Mouse (Mus musculus) neural tube, embryonic 14.5 days (tissue): ENCODE data around the gene Mrpl28. TPM values are rescaled to one million over a fixed set of nuclear protein-coding genes. Genes with fewer than 3 reads are reported as not detected.
"Not testable (repeated sequence)": the region's sequence is repeated elsewhere in the genome, so short reads cannot be mapped to it uniquely, and the experiment has no call there.

Source experiments
- ATAC-seq: fragments of 200-750 bp; cut with Nextera tagmentation; 2 replicates; pipeline ENCODE4 v1.8.0; 2017; ENCODE audit warnings: low read depth, mild to moderate bottlenecking, moderate TSS enrichment, moderate library complexity
- H3K27ac ChIP-seq: fragments of 300-500 bp; sonication (generic); 2 replicates; pipeline ENCODE4 v1.5.1; 2014; ENCODE audit warnings: low read depth, mild to moderate bottlenecking, control low read depth, low read length, moderate library complexity, mixed read lengths
- H3K27me3 ChIP-seq: fragments of 300-500 bp; sonication (generic); 2 replicates; pipeline ENCODE4 v1.6.1; 2014; ENCODE audit warnings: low read length; ENCODE audit not compliant: control insufficient read depth, insufficient read depth
- H3K36me3 ChIP-seq: fragments of 300-500 bp; sonication (generic); 2 replicates; pipeline ENCODE4 v1.6.1; 2014; ENCODE audit warnings: low read length, mixed read lengths; ENCODE audit not compliant: control insufficient read depth, insufficient read depth
- H3K4me1 ChIP-seq: fragments of 300-500 bp; sonication (generic); 2 replicates; pipeline ENCODE4 v1.6.1; 2014; ENCODE audit warnings: low read length; ENCODE audit not compliant: control insufficient read depth, insufficient read depth
- H3K4me2 ChIP-seq: fragments of 300-500 bp; sonication (generic); 2 replicates; pipeline ENCODE4 v1.6.1; 2014; ENCODE audit warnings: mild to moderate bottlenecking, low read depth, low read length, control low read depth
- H3K4me3 ChIP-seq: fragments of 300-500 bp; sonication (generic); 2 replicates; pipeline ENCODE4 v1.5.1; 2014; ENCODE audit warnings: low read depth, low read length, control low read depth, mixed read lengths
- H3K9ac ChIP-seq: fragments of 300-500 bp; sonication (generic); replicated peaks from 2 replicates; pipeline ENCODE4 v1.6.1; 2014; ENCODE audit warnings: low read depth, mild to moderate bottlenecking, control low read depth, low read length, mixed read lengths
- H3K9me3 ChIP-seq: fragments of 300-500 bp; sonication (generic); 2 replicates; pipeline ENCODE4 v1.6.1; 2016; ENCODE audit warnings: low read length; ENCODE audit not compliant: control insufficient read depth
- WGBS: fragments of 180-500 bp; shearing (Covaris S2); extraction: QIAGEN DNeasy Blood & Tissue Kit; methylation state at CpG from one replicate; pipeline ENCODE4 v1.1.7; 2014; 5-methylcytosine and 5-hydroxymethylcytosine counted together
- polyA plus RNA-seq: library from polyadenylated mRNA; unstranded; fragments of >200 nt; fragmentation: Nextera tagmentation; extraction: Ambion mirVana; gene quantifications from 2 replicates; pipeline ENCODE4 v1.2.1, GENCODE M21; 2014

Gene Mrpl28
- polyA plus RNA-seq, 1 experiment from 2014 or later, result 192 TPM

GRCm38 (mm10) chr17:26099316-26099715, 24.0 kb upstream of the Mrpl28 start:
- H3K27ac ChIP-seq, H3K9ac ChIP-seq, H3K36me3 ChIP-seq, H3K4me2 ChIP-seq, H3K4me3 ChIP-seq, ATAC-seq, H3K9me3 ChIP-seq, H3K4me1 ChIP-seq, H3K27me3 ChIP-seq: not testable (repeated sequence)
- WGBS, result 57% methylated on average over 3 of the region's 3 CpGs

- Histone ChIP-seq H3K9me3 (no peaks in the 10 kb centered on the region), H3K27me3 (no peaks in the 10 kb centered on the region), H3K4me1 (no peaks in the 10 kb centered on the region), H3K36me3 (no peaks in the 10 kb centered on the region), H3K4me3 (no peak overlapping the region), H3K9ac (no peak overlapping the region), H3K27ac (no peak overlapping the region), H3K4me2 (no peak overlapping the region)
- ATAC-seq, result no peak
- 55% methylated on average over 2 of the region's 2 CpGs for WGBS
Observed at GRCm38 (mm10) chr17:26100166-26100565, 23.1 kb upstream of the Mrpl28 start.

DNA sequence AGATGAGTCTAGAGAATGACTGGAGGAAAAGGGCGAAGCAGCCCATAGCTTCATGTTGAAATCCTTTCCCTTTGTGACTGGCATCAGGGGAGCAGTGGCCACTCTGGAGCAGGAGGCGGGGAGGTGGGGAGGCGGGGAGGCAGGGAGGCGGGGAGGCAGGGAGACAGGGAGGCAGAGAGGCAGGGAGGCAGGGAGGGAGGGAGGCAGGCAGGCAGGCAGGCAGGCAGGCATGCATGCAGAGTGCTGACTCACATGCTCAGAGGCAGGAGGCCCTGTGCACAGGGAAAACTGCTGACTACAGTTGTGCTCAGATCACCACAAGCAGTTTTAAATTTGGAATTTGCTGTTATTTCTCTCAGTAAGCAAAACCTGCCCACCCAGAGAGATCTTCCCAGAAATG, 21.8 kb upstream of the Mrpl28 start:
- H3K36me3 ChIP-seq, result no peaks in the 10 kb centered on the region
- H3K27ac ChIP-seq, result no peak overlapping the region
- H3K27me3 ChIP-seq, result no peaks in the 10 kb centered on the region
- 63% methylated on average over 2 of the region's 4 CpGs for WGBS
- no peaks in the 10 kb centered on the region for H3K9me3 ChIP-seq
- no peak overlapping the region for H3K9ac ChIP-seq
- no peak overlapping the region for H3K4me3 ChIP-seq
- no peaks in the 10 kb centered on the region for H3K4me1 ChIP-seq
- H3K4me2 ChIP-seq, result no peak overlapping the region
- no peak for ATAC-seq

DNA sequence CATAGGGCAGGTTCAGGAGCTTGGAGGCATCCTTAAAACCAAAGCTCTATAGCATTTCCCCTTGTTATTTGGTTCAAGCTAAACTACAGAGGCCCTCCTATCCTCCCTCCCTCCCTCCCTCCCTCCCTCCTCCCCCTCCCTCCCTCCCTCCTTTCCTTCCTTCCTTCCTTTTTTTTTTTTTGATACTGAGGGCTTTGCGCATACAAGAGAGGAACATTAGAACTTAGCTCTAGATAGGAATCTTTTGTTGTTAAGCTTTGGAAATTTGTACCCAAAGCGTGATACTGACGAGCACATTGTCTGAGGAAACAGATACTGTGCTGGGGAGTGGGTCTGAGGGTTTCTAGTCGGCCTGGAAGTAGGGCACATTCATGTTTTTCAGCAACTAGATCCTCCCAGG, 17.7 kb upstream of the Mrpl28 start:
- Histone ChIP-seq H3K9me3 (no peaks in the 10 kb centered on the region), H3K4me3 (no peak overlapping the region), H3K27me3 (no peaks in the 10 kb centered on the region), H3K9ac (no peak overlapping the region), H3K4me2 (no peak overlapping the region), H3K36me3 (no peaks in the 10 kb centered on the region), H3K4me1 (no peaks in the 10 kb centered on the region), H3K27ac (no peak overlapping the region)
- WGBS, result 64% methylated on average over 3 of the region's 4 CpGs
- no peak for ATAC-seq

DNA sequence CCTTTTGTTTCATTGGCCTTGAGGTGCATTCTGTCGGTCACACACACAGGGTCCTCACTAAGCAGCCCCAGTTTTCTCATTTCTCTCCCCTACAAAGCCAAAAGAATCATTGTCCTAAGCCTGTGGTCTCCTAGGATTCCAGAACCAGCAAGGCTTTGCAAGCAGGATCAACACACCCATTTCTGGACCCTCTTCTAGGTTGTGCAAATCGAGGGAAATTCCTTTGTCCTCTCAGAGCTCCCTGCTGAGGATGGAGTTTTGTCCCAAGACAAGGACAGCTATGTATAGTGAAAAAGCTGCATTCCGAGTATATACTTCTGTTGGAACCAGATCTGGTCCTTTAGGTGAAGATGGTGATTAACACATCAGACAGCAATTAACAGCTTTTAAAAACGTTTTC, 13.1 kb upstream of the Mrpl28 start:
- Histone ChIP-seq H3K4me1 (0 out of 2 replicates have a peak, but pooled peaks cover 2% of the 10 kb centered on the region), H3K27ac (no peak overlapping the region), H3K9me3 (no peaks in the 10 kb centered on the region), H3K36me3 (no peaks in the 10 kb centered on the region), H3K4me3 (no peak overlapping the region), H3K27me3 (0 out of 2 replicates have a peak, but pooled peaks cover 3% of the 10 kb centered on the region), H3K9ac (no peak overlapping the region), H3K4me2 (no peak overlapping the region)
- no peak for ATAC-seq
- WGBS, result 24% methylated on average over 4 of the region's 4 CpGs

DNA sequence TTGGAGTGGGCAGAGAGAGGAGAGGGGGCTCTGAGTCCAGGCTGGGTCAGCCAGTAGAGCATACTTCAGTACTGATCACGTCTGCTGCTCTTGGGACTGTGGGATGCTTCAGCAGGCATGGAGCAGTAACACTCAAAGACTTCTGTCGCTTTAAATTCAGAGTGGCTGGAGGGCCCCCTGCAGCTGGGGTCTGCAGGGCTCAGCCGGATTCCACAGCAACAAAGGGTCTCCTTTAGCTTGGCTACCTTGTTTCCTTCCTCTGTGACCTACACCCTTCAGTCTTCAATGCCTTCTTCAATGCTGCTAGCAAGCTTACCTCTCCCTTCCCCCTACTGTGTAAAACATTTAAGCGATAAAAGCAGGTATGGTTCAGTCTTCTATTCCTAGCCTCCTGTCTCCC, 12.3 kb upstream of the Mrpl28 start:
- 1% methylated on average over 4 of the region's 4 CpGs for WGBS
- 0 out of 2 replicates have a peak, but pooled peaks cover 3% of the 10 kb centered on the region for H3K27me3 ChIP-seq
- no peaks in the 10 kb centered on the region for H3K36me3 ChIP-seq
- H3K4me3 ChIP-seq, result no peak overlapping the region
- H3K9ac ChIP-seq, result no peak overlapping the region
- no peak for ATAC-seq
- no peaks in the 10 kb centered on the region for H3K9me3 ChIP-seq
- H3K4me2 ChIP-seq, result no peak overlapping the region
- 0 out of 2 replicates have a peak, but pooled peaks cover 2% of the 10 kb centered on the region for H3K4me1 ChIP-seq
- H3K27ac ChIP-seq, result no peak overlapping the region

- Histone ChIP-seq H3K36me3 (no peaks in the 10 kb centered on the region), H3K27ac (no peak overlapping the region), H3K9me3 (no peaks in the 10 kb centered on the region), H3K4me3 (no peak overlapping the region), H3K9ac (no peak overlapping the region), H3K4me2 (no peak overlapping the region), H3K27me3 (0 out of 2 replicates have a peak, but pooled peaks cover 3% of the 10 kb centered on the region), H3K4me1 (0 out of 2 replicates have a peak, but pooled peaks cover 2% of the 10 kb centered on the region)
- ATAC-seq, result no peak
- WGBS, result 30% methylated on average over 4 of the region's 4 CpGs
Observed at GRCm38 (mm10) chr17:26111722-26112121, 11.6 kb upstream of the Mrpl28 start.

DNA sequence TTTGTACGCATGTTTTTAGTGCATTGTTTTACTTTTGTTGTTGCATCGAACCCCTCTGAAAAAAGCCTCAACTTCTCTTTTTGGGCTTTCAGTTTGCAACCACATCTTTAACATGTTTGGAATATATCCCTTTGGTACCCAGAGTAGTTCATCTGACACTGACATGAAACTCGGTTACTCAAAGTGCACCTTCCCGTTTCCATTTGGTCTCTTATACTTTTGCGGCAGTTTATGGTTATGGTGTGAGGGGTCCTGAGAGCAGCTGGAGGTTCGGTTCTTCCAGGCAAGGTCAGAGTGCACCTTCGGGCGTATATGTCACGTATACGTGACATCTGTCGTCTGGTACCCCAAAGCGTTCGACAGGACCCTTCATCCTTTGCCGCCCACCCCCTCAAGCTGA, 10.5 kb upstream of the Mrpl28 start:
- H3K4me3 ChIP-seq, result peak overlapping the region; percentile 60
- peak overlapping the region; percentile 90 for H3K4me2 ChIP-seq
- no peak overlapping the region; the same call in 1 of the 2 replicates for H3K27ac ChIP-seq
- H3K9me3 ChIP-seq, result no peaks in the 10 kb centered on the region
- peak overlapping the region; percentile 87 for H3K9ac ChIP-seq
- H3K4me1 ChIP-seq, result 0 out of 2 replicates have a peak, but pooled peaks cover 2% of the 10 kb centered on the region
- WGBS, result 18% methylated on average over 14 of the region's 14 CpGs
- H3K27me3 ChIP-seq, result 0 out of 2 replicates have a peak, but pooled peaks cover 3% of the 10 kb centered on the region
- no peak for ATAC-seq
- no peaks in the 10 kb centered on the region for H3K36me3 ChIP-seq

DNA sequence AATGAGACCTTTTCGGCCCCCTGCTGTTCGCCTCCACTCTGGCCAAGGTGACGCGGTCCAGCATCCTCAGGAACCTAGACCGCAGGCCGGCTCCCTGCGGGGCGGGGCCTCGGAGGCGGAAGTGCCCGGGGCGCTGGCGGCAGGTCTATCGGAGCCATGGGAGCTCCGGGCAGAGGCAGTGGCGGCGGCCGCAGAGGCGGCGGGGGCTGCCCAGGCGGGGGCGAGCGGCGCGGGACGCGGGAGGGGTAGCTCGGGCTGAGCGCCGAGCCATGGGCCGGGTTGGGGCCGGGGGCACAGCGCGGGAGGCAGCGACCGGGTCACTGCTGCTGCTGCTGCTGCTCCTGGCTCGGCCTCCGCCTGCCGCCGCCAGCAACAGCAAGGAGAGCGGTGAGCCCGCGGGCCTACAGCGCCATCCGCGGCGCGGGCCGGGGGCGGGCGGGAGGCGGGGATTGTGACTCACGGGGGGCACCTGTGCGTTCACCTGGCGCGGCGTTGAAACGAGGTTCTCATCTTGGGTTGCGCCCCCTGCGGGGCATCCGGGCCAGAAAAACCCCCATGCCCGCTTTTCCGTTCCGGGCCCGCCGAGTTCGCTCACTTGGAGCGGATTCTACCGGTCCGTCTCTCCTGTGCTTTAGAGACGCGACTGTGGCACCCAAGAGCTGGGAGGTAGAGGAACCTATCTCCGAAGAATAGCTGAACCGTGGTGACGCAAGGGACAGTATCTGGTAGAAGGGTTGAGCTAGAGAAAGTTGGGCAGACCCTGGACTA, 9.9 kb upstream of the Mrpl28 start, which contains the start of gene Tmem8:
TSS of gene Tmem8 (plus strand) at position 119 of the 768 bp plus-strand sequence.
- Histone ChIP-seq H3K27ac (peak within 1 kb of the TSS; percentile 57), H3K9me3 (no peaks in the 10 kb centered on the region), H3K9ac (peak within 1 kb of the TSS; percentile 87), H3K36me3 (no peaks in the 10 kb centered on the region), H3K4me2 (peak within 1 kb of the TSS; percentile 90), H3K27me3 (0 out of 2 replicates have a peak, but pooled peaks cover 3% of the 10 kb centered on the region), H3K4me1 (0 out of 2 replicates have a peak, but pooled peaks cover 2% of the 10 kb centered on the region), H3K4me3 (peak within 1 kb of the TSS; percentile 60)
- WGBS, result under 1% methylated on average over 56 of the region's 75 CpGs
- peak; percentile 75 for ATAC-seq
